Mouse (Mus musculus): ENCODE results near the gene 2210408I21Rik. TPM values are rescaled to one million over a fixed set of nuclear protein-coding genes. Genes with fewer than 3 reads are reported as not detected.

Gene 2210408I21Rik
- polyA plus RNA-seq, 1 experiment from 2014 or later = 6.1 TPM

DNA sequence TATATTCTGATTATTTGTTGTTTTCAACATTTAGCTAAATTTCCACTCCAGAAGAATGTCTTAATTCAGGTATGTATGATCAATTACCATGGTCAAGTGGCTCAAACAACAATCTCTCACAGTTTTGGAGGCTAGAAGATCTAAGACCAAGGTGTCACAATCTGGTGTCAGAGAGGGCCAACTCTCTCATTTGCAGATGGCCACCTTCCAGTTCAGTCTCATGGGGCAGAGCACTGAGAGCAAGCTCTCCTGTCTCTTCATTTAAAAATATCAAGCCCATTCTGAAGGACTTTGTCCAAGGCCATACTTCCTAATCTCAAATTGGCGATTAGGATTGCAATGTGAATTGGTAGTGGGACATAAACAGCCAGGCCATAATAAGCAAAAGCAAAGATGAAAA lies 378.7 kb downstream of the 2210408I21Rik start:
- Histone ChIP-seq H3K9me3 (ENCODE audit: control insufficient read depth, low read length) (no peaks in the 10 kb centered on the region), H3K36me3 (ENCODE audit: control insufficient read depth, insufficient read depth, low read length) (no peaks in the 10 kb centered on the region), H3K27ac (replicated peaks in 1 of 2; ENCODE audit: control insufficient read depth in 1 of 2, insufficient read depth in 1 of 2, low read depth in 2 of 2, low read length in 2 of 2) (no peak overlapping the region), H3K9ac (ENCODE audit: low read length) (no peak overlapping the region), H3K27me3 (ENCODE audit: control insufficient read depth, insufficient read depth, low read length) (no peaks in the 10 kb centered on the region), H3K4me2 (ENCODE audit: low read length) (no peak overlapping the region), H3K4me3 (ENCODE audit: control insufficient read depth in 1 of 2, insufficient read depth in 1 of 2, low read depth in 1 of 2, low read length in 2 of 2) (no peak overlapping the region), H3K4me1 (ENCODE audit: control insufficient read depth in 2 of 2, insufficient read depth in 2 of 2, low read length in 2 of 2) (no peaks in the 10 kb centered on the region)
- 76% methylated on average over 1 of the region's 1 CpGs for WGBS
- ATAC-seq (ENCODE audit: insufficient number of reproducible peaks, insufficient read depth, low FRiP score, low read depth) = no peak

GRCm38 (mm10) chr13:77528960-77529699 lies 393.8 kb downstream of the 2210408I21Rik start:
- no peaks in the 10 kb centered on the region for H3K9me3 ChIP-seq (ENCODE audit: control insufficient read depth, low read length)
- 72% methylated on average over 8 of the region's 8 CpGs for WGBS
- H3K4me2 ChIP-seq (ENCODE audit: low read length) = no peak overlapping the region
- no peak for ATAC-seq (ENCODE audit: insufficient number of reproducible peaks, insufficient read depth, low FRiP score, low read depth)
- H3K4me1 ChIP-seq (ENCODE audit: control insufficient read depth in 2 of 2, insufficient read depth in 2 of 2, low read length in 2 of 2) = no peaks in the 10 kb centered on the region
- no peaks in the 10 kb centered on the region for H3K27me3 ChIP-seq (ENCODE audit: control insufficient read depth, insufficient read depth, low read length)
- H3K4me3 ChIP-seq (ENCODE audit: control insufficient read depth in 1 of 2, insufficient read depth in 1 of 2, low read depth in 1 of 2, low read length in 2 of 2) = no peak overlapping the region
- H3K36me3 ChIP-seq (ENCODE audit: control insufficient read depth, insufficient read depth, low read length) = no peaks in the 10 kb centered on the region
- H3K27ac ChIP-seq (replicated peaks in 1 of 2; ENCODE audit: control insufficient read depth in 1 of 2, insufficient read depth in 1 of 2, low read depth in 2 of 2, low read length in 2 of 2) = no peak overlapping the region
- H3K9ac ChIP-seq (ENCODE audit: low read length) = no peak overlapping the region

DNA sequence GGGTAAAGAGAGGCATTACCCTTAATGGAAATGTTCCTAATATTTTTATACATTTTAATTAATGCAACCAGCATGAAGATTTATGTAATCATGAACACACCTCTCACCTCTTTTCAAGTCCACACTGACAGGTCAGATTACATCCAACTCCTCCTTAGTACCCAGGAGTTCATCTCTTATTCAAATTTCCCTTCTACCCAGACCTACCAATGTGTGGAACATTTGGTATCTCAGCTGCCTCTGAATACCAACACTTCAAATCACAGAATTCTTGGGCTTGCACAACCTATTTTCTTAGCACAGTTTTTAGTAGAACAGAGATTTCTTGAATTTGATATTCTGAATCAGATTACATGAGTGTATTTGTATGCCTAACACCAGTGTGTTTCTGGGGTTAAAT lies 394.4 kb downstream of the 2210408I21Rik start:
- Histone ChIP-seq H3K27me3 (ENCODE audit: control insufficient read depth, insufficient read depth, low read length) (no peaks in the 10 kb centered on the region), H3K27ac (replicated peaks in 1 of 2; ENCODE audit: control insufficient read depth in 1 of 2, insufficient read depth in 1 of 2, low read depth in 2 of 2, low read length in 2 of 2) (no peak overlapping the region), H3K4me3 (ENCODE audit: control insufficient read depth in 1 of 2, insufficient read depth in 1 of 2, low read depth in 1 of 2, low read length in 2 of 2) (no peak overlapping the region), H3K9me3 (ENCODE audit: control insufficient read depth, low read length) (no peaks in the 10 kb centered on the region), H3K36me3 (ENCODE audit: control insufficient read depth, insufficient read depth, low read length) (no peaks in the 10 kb centered on the region), H3K4me1 (ENCODE audit: control insufficient read depth in 2 of 2, insufficient read depth in 2 of 2, low read length in 2 of 2) (no peaks in the 10 kb centered on the region), H3K4me2 (ENCODE audit: low read length) (no peak overlapping the region), H3K9ac (ENCODE audit: low read length) (no peak overlapping the region)
- no peak for ATAC-seq (ENCODE audit: insufficient number of reproducible peaks, insufficient read depth, low FRiP score, low read depth)

DNA sequence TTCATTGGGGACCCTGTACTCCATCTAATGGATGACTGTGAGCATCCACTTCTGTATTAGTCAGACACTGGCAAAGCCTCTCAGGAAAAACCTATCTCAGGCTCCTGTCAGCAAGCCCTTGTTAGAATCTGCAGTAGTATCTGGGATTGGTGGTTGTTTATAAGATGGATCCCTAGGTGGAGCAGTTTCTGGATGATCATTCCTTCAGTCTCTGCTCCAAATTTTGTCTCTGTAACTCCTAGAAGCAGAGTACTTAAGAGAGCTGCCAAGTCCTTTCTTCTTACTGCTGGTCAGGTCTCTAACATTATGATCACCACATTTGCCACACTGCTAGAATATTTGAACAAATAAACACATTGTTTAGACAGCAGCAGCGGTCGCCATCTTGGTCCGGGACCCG lies 402.1 kb downstream of the 2210408I21Rik start:
- H3K4me2 ChIP-seq (ENCODE audit: low read length) = no peak overlapping the region
- no peak for ATAC-seq (ENCODE audit: insufficient number of reproducible peaks, insufficient read depth, low FRiP score, low read depth)
- no peaks in the 10 kb centered on the region for H3K4me1 ChIP-seq (ENCODE audit: control insufficient read depth in 2 of 2, insufficient read depth in 2 of 2, low read length in 2 of 2)
- H3K4me3 ChIP-seq (ENCODE audit: control insufficient read depth in 1 of 2, insufficient read depth in 1 of 2, low read depth in 1 of 2, low read length in 2 of 2) = no peak overlapping the region
- H3K27me3 ChIP-seq (ENCODE audit: control insufficient read depth, insufficient read depth, low read length) = no peaks in the 10 kb centered on the region
- no peaks in the 10 kb centered on the region for H3K36me3 ChIP-seq (ENCODE audit: control insufficient read depth, insufficient read depth, low read length)
- H3K9ac ChIP-seq (ENCODE audit: low read length) = no peak overlapping the region
- WGBS = 87% methylated on average over 4 of the region's 4 CpGs
- H3K9me3 ChIP-seq (ENCODE audit: control insufficient read depth, low read length) = no peaks in the 10 kb centered on the region
- H3K27ac ChIP-seq (replicated peaks in 1 of 2; ENCODE audit: control insufficient read depth in 1 of 2, insufficient read depth in 1 of 2, low read depth in 2 of 2, low read length in 2 of 2) = no peak overlapping the region

- WGBS = 59% methylated on average over 16 of the region's 16 CpGs
- Histone ChIP-seq H3K4me1 (ENCODE audit: control insufficient read depth in 2 of 2, insufficient read depth in 2 of 2, low read length in 2 of 2) (no peaks in the 10 kb centered on the region), H3K9me3 (ENCODE audit: control insufficient read depth, low read length) (no peaks in the 10 kb centered on the region), H3K27ac (replicated peaks in 1 of 2; ENCODE audit: control insufficient read depth in 1 of 2, insufficient read depth in 1 of 2, low read depth in 2 of 2, low read length in 2 of 2) (no peak overlapping the region), H3K27me3 (ENCODE audit: control insufficient read depth, insufficient read depth, low read length) (no peaks in the 10 kb centered on the region), H3K4me2 (ENCODE audit: low read length) (peak overlapping the region; percentile 4; the same call in 1 of the 2 replicates), H3K36me3 (ENCODE audit: control insufficient read depth, insufficient read depth, low read length) (no peaks in the 10 kb centered on the region), H3K4me3 (ENCODE audit: control insufficient read depth in 1 of 2, insufficient read depth in 1 of 2, low read depth in 1 of 2, low read length in 2 of 2) (no peak overlapping the region), H3K9ac (ENCODE audit: low read length) (no peak overlapping the region)
- ATAC-seq (ENCODE audit: insufficient number of reproducible peaks, insufficient read depth, low FRiP score, low read depth) = no peak
Observed at GRCm38 (mm10) chr13:77547486-77548385, 412.4 kb downstream of the 2210408I21Rik start.

DNA sequence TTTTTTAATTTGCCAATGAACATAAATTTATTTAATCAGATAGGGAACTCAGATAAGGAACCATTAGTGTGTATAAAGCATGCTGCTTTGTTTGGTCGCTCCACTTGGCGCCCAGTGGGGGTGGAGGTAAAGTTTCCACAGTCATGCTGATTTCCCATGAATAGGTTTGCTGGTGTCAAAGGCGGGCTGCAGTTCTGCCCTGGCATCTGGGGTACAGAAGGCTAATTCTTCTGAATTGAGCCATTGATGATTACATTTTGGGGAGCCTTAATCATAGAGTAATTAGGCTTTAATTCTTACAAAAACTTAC lies 413.0 kb downstream of the 2210408I21Rik start:
- Histone ChIP-seq H3K9ac (ENCODE audit: low read length) (no peak overlapping the region), H3K4me1 (ENCODE audit: control insufficient read depth in 2 of 2, insufficient read depth in 2 of 2, low read length in 2 of 2) (no peaks in the 10 kb centered on the region), H3K4me2 (ENCODE audit: low read length) (peak overlapping the region; percentile 4; the same call in 1 of the 2 replicates), H3K4me3 (ENCODE audit: control insufficient read depth in 1 of 2, insufficient read depth in 1 of 2, low read depth in 1 of 2, low read length in 2 of 2) (no peak overlapping the region), H3K9me3 (ENCODE audit: control insufficient read depth, low read length) (no peaks in the 10 kb centered on the region), H3K27me3 (ENCODE audit: control insufficient read depth, insufficient read depth, low read length) (no peaks in the 10 kb centered on the region), H3K36me3 (ENCODE audit: control insufficient read depth, insufficient read depth, low read length) (no peaks in the 10 kb centered on the region), H3K27ac (replicated peaks in 1 of 2; ENCODE audit: control insufficient read depth in 1 of 2, insufficient read depth in 1 of 2, low read depth in 2 of 2, low read length in 2 of 2) (no peak overlapping the region)
- ATAC-seq (ENCODE audit: insufficient number of reproducible peaks, insufficient read depth, low FRiP score, low read depth) = no peak
- WGBS = 23% methylated on average over 3 of the region's 3 CpGs

DNA sequence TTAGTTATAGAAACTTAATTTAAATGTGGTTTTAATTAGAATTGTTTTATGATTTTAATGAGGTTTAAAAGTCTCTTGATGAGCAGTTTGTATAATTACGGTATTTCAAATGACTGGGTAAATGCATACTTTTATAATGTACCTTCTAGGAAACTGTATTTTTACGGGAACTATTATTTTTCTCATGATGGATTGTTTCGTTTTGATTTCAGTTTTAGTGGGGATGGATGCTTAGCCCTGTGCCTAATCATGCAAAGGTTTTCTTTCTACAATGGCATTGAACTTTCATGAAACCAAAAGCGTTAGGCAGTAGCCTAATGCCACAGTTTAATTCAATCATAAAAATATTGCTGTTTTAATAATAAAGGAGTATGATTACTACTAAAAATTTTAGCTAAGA lies 413.4 kb downstream of the 2210408I21Rik start:
- no peak overlapping the region for H3K4me3 ChIP-seq (ENCODE audit: control insufficient read depth in 1 of 2, insufficient read depth in 1 of 2, low read depth in 1 of 2, low read length in 2 of 2)
- no peak overlapping the region for H3K27ac ChIP-seq (replicated peaks in 1 of 2; ENCODE audit: control insufficient read depth in 1 of 2, insufficient read depth in 1 of 2, low read depth in 2 of 2, low read length in 2 of 2)
- H3K4me1 ChIP-seq (ENCODE audit: control insufficient read depth in 2 of 2, insufficient read depth in 2 of 2, low read length in 2 of 2) = no peaks in the 10 kb centered on the region
- no peaks in the 10 kb centered on the region for H3K9me3 ChIP-seq (ENCODE audit: control insufficient read depth, low read length)
- no peak overlapping the region for H3K4me2 ChIP-seq (ENCODE audit: low read length)
- no peak overlapping the region for H3K9ac ChIP-seq (ENCODE audit: low read length)
- 85% methylated on average over 4 of the region's 4 CpGs for WGBS
- no peaks in the 10 kb centered on the region for H3K27me3 ChIP-seq (ENCODE audit: control insufficient read depth, insufficient read depth, low read length)
- no peaks in the 10 kb centered on the region for H3K36me3 ChIP-seq (ENCODE audit: control insufficient read depth, insufficient read depth, low read length)
- ATAC-seq (ENCODE audit: insufficient number of reproducible peaks, insufficient read depth, low FRiP score, low read depth) = no peak

All from heart, embryonic 14.5 days (tissue).